Mouse (Mus musculus) testis, postnatal 10 days (tissue): ENCODE data around the gene Tom1l1.

Source experiments
- DNase-seq: peaks from one replicate; pipeline ENCODE4 v3.0.0; 2021; ENCODE audit warnings: low spot score

The Tom1l1 gene

GRCm38 (mm10) chr11:90614743-90615142 lies 73.4 kb downstream of the Tom1l1 start:
- no peak for DNase-seq

DNA sequence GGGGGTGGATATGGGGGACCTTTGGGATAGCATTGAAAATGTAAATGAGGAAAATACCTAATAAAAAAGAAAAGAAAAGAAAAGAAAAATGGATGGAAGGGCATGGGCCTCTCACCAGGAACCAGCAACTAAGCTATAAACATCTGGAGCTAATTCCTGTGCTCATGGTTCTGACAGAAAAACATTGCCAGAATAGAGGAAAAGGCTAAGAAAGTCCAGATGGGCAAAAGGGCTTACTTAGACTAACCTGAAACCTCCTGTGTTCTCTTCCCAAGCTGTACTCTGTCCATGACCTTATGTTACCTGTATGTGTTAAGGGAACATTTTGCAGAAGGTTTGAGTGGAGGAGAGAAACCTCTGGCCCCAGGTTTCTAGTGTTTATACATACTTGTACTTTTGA lies 76.0 kb downstream of the Tom1l1 start:
- DNase-seq = no peak

- no peak for DNase-seq
These were observed 85.1 kb downstream of the Tom1l1 start for GRCm38 (mm10) chr11:90603066-90603465.

DNA sequence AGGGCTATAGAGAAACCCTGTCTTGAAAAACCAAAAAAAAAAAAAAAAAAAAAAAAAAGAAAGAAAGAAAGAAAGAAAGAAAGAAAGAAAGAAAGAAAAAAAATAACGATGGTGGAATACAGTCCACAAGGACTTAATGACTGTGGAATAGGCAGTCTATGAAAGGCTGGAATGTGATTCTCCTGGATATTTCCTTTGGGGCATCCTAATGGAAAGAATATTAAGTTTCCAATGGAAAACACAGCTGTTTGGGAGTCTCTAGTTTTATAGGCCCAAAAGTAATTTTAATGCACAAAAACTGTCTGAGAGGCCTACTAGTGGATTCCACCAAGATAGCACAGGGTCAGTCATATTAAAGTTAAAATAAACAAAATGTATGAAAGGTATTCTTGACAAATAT lies 92.3 kb downstream of the Tom1l1 start:
- DNase-seq = no peak
